Mouse (Mus musculus) naive thymus-derived CD4-positive, alpha-beta T cell, adult 5 months (primary cell): Measurements from ENCODE around the gene Hapln1. TPM values are rescaled to one million over a fixed set of nuclear protein-coding genes. Genes with fewer than 3 reads are reported as not detected.

ENCODE experiments used
- polyA plus RNA-seq: library from polyadenylated mRNA; unstranded; fragments of 100-300 nt; shearing (Covaris generic); gene quantifications from one replicate; pipeline ENCODE4 v1.2.1, GENCODE M21; 2017

Hapln1 gene
- not detected for polyA plus RNA-seq

GRCm38 (mm10) chr13:89539205-89539886, at the start of gene Hapln1:
Gene Hapln1 (plus strand): TSS chr13:89539796.

Other genes starting within 250 kb of the Hapln1 start
- 0.15 TPM for gene Vcan, start 202.7 kb downstream of the Hapln1 start, polyA plus RNA-seq